Mouse (Mus musculus) spleen, postnatal 10 days (tissue): ENCODE results near the gene Ptpru.

ENCODE experiments used
- DNase-seq, 2 experiments: peaks; one replicate each; pipeline ENCODE4 v3.0.0; 2021 to 2022; ENCODE audit warnings: low spot score in 2 of 2

Gene Ptpru

DNA sequence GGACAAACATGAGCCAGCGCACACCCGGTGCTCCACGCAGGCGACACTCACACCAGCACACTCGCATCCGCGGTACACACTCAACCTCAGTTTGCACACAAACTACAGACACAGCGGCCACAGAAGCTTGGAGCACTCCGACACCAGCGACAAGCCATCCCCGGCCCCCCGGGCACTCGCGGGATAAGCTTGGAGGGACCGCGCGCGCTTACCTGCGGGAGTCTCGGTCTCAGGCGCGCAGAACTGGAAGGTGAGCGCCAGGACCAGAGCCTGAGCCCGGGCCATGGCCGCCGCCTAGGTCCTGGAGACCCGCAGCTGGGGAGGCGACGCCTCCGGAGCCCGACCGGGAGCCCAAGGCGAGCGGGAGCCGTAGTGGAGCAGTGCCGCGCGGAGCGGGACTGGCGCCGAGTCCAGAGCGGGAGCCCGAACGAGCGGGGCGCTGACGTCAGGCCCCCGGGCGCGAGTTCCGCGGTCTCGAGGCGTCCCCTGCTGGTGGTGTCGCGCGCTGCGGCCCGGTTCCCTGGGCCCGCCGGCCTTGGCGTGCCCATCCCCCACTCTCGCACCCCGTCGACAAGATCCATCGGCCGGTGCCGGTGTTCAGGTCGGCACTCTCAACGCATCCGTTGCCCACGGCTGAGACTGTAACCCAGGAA is at the start of gene Ptpru:
TSS of gene Ptpru (minus strand) at position 417 of the 653 bp plus-strand sequence.
- DNase-seq, result peak; percentile 86 to 88

GRCm38 (mm10) chr4:131885376-131885775 is 47.3 kb upstream of the Ptpru start:
- no peak for DNase-seq

DNA sequence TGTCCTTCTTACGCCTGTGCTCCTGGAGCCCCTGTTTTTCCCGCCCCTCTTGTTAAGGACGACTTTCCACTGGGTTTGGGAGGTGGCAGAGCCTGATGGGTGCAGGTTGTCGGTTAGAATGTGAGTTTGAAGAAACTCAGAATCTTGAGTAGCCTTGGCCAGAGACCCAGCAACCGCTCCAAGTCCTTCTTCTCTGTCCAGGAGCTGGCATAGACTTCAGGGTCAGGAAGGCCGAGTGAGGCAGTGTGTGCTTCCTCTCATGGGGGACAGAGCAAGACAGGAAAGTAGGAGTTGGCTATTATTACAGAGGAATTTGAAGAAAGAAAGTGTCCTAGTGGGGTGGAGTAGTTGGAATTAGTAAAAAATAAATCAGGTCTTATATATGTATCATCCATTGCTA is 45.5 kb upstream of the Ptpru start:
- DNase-seq, result no peak

- DNase-seq, result no peak
These were observed 43.2 kb upstream of the Ptpru start for GRCm38 (mm10) chr4:131881306-131881705.

DNA sequence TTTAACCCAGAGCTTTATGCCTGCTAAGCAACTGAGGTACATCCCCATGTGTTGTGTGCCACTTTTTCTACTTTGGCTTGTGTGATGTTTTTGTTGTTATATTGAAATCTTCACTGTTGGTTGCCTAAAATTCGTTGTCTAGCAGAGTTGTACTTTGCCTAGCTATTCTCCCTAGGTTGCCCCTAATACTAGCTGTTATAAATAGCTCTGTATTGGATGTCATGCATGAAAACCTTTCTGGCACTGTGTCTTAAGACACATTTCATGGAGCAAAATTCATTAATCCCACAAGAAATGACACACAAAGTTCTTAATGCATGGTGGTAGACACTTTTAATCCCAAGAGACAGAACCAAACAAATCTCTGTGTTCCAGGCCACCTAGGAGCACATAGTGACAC is 41.6 kb upstream of the Ptpru start:
- no peak for DNase-seq

DNA sequence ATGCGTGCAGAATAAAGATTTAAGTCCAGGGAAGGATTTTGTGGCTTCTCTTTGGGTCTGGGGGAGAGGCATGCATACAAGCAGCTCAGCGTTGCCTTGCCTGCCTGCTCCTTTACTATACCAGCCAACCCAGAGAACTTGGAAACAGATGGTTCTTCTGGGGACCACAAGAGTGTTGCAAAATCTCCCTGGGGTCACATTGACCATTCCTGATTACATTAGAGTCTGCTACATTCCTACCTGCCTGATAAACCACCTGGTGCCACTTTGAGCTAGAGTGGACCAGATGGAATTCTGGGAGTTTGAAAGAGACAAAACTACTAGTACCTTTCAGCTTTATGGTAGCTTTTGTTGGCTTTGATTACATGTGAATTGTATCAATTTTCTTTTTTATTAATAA is 38.7 kb upstream of the Ptpru start:
- DNase-seq, result no peak

DNA sequence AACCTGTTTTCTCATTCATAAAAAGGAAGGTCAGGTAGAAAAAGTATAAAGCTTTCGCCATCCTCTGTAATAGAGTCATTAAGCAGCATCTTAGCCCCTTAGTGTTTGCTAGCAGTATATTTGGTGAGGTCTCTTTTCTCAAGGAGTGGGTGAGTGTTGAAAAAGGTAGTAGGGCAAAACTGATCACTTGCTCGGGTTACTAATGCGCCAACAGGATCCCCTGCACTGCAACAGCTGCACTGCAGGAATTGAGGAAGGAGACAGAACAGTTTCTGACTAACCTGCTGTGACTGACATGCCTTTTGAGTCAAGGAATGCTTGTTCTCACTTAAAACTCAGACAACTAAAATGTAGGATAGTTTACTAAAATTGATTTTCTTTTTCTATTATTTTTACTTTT is 37.2 kb upstream of the Ptpru start:
- no peak for DNase-seq

GRCm38 (mm10) chr4:131874567-131874966 is 36.5 kb upstream of the Ptpru start:
- DNase-seq, result no peak

GRCm38 (mm10) chr4:131874169-131874536 is 36.1 kb upstream of the Ptpru start:
- no peak for DNase-seq

- DNase-seq, result peak; percentile 84 to 96
These were observed 35.4 kb upstream of the Ptpru start, which contains the start of gene Srsf4 for GRCm38 (mm10) chr4:131873293-131874168. Gene Srsf4 (plus strand): TSS chr4:131873617.

DNA sequence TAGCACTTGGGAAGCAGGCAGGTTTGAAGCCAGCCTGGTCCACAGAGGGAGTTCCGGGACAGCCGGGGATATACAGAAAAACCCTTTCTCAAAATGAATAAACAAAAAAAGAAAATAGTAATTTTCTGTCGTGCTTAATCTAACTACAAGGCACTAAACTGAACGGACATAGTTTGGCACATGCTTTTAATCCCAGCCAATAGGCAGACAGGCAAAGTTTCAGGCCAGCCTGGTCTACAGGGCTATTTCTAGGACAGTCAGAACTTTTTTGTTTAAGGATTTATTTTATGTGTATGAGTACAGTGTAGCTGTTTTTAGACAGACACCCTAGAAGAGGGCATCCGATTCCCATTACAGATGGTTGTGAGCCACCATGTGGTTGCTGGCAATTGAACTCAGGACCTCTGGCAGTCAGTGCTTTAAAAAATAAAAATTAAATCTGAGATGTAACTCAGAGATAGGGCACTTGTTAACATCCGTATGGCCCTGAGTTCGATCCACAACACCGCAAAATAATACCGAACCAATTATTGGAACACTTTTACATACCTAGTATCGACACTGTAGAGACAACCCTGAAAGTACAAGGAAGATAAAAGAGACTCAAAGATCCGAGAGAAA is 34.7 kb upstream of the Ptpru start:
- DNase-seq, result no peak

- peak in 1 of 2 experiments; percentile 16 for DNase-seq
These were observed 23.3 kb upstream of the Ptpru start for GRCm38 (mm10) chr4:131861341-131861739.

- DNase-seq, result peak; percentile 80 to 86
These were observed 22.6 kb upstream of the Ptpru start for GRCm38 (mm10) chr4:131860492-131861340.

- DNase-seq, result no peak
These were observed 16.9 kb upstream of the Ptpru start for GRCm38 (mm10) chr4:131854950-131855349.

DNA sequence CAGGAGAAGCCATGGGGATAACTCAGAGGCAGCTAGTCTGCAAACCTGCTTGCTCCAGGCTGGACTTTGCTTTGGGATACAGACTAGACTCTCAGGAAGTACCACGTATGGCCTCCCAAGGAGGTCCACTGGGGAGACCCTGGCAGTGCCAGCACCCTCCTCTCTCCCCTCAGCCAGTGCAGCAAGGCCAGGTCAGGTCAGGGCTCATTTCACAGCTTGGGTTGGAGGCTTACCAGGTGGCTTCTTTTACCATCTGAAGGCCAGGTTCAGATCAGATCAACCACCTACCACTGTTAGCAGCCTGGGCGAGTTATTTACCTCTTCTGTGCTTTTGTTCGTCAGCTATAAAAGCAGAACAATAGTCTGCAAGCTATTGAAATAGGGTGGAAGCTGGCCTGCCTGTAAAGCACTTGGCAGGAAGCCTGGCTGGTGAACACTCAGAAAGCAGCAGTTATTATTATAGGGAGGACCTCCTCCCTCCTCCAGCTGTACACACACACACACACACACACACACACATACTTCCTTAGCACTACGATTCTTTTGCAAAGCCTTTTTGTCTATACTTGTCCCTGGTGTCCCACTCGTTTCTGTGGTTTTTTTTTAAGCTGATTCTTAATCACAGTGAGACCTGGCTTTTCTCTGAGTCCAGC is 12.0 kb upstream of the Ptpru start:
- no peak for DNase-seq

DNA sequence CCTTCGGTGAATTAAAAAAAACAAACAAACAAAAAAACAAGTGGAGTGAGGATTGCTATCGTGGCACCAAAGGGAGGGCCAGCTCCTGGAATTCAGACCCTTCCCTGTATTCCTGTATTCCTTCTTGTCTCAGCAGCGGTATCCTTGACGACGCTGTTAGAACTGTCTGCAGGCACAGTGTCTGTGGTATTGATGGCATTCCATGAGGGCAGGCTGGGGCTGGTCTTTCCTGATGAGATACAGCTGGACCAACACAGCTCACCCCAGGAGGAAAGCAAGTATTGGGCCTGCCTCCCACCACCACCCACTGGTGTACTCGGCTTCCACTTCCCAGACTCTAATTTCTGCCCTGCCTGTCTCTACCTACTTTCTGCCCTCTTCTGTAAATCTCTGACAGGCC is 10.0 kb upstream of the Ptpru start:
- DNase-seq, result no peak

DNA sequence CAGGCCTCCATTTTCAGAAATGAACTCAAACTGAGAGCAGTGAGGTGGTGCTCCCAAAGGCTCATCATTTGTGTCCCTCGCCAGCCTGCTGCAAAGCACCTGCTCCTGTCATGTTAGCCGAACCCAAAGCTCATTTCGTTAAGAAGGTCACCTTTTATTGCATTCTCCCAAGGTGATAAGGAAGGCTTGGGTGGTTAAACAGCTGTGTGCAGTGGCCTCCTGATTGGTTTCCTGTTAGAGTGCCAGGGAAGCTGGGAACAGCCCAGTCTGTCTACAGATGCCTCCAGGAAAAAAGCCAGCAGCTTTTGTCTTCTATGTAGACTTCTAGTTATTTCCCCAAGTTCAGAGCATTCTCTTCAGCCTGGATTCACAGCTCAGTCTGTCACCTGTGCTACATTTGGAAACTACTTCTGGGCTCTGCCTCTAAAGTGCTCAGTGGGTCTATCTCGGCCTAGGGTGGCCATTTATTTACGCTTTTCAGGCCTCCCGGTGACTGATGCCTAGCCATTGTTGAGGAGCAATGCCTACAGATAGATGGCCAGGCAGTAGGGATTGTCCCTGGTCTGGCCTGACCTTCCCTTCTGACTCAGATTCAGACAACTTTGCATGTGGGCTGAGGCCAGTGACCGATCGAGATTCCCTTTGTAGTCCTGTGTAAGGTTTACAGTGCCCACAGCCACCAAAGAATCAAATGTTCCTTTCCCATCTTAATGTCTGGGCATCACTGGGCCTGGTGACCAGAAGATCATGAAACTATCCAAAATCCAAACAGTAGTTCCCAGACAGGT is 8.1 kb upstream of the Ptpru start:
- no peak for DNase-seq

DNA sequence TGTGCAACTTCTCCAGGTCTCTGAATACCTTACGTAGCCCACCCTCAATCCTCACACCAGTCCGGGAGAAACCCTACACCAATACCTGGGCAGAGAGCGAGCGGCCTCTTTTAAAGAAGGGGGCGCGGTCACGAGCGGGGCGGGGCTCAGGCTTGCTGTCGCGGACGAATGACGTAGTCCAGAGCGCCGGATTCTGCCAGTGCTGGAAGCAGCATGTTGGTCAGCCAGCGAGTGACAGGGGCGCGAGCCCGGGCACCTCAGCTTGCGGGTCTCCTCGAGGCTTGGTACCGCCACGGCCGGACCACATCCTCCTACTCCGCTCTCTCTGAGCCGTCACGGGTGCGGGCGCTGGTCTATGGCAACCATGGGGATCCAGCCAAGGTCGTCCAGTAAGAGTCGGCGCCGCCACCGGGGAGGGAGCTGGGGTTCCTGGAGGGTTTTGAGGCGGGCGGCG is 5.2 kb upstream of the Ptpru start, which contains the start of gene Mecr:
TSS of gene Mecr (plus strand) at position 181 of the 454 bp plus-strand sequence.
- DNase-seq, result peak; percentile 91 to 96

- peak; percentile 22 to 35 for DNase-seq
These were observed 1.1 kb downstream of the Ptpru start for GRCm38 (mm10) chr4:131836891-131837491.
